Mouse (Mus musculus) urinary bladder, postnatal 14 days (tissue): Measurements from ENCODE around the gene Ece1.

Experiments used
- DNase-seq: peaks from one replicate; pipeline ENCODE4 v3.0.0; 2021; ENCODE audit warnings: low spot score

Gene Ece1

GRCm38 (mm10) chr4:137882663-137883062 is 20.6 kb downstream of the Ece1 start:
- no peak for DNase-seq

GRCm38 (mm10) chr4:137883513-137884150 is 21.6 kb downstream of the Ece1 start:
- no peak for DNase-seq

GRCm38 (mm10) chr4:137887337-137887992 is 25.4 kb downstream of the Ece1 start:
- no peak for DNase-seq

GRCm38 (mm10) chr4:137887993-137888388 is 26.0 kb downstream of the Ece1 start:
- no peak for DNase-seq

GRCm38 (mm10) chr4:137890596-137890995 is 28.6 kb downstream of the Ece1 start:
- DNase-seq = peak; percentile 69

GRCm38 (mm10) chr4:137891553-137892145 is 29.6 kb downstream of the Ece1 start:
- no peak for DNase-seq

- no peak for DNase-seq
These were observed 30.7 kb downstream of the Ece1 start for GRCm38 (mm10) chr4:137892713-137893242.

- no peak for DNase-seq
These were observed 34.7 kb downstream of the Ece1 start for GRCm38 (mm10) chr4:137896612-137897297.

- peak; percentile 73 for DNase-seq
These were observed 35.2 kb downstream of the Ece1 start for GRCm38 (mm10) chr4:137897298-137897612.

- DNase-seq = no peak
These were observed 36.5 kb downstream of the Ece1 start for GRCm38 (mm10) chr4:137898490-137898889.

GRCm38 (mm10) chr4:137902268-137902667 is 40.2 kb downstream of the Ece1 start:
- DNase-seq = no peak

- peak; percentile 44 for DNase-seq
These were observed 40.8 kb downstream of the Ece1 start for GRCm38 (mm10) chr4:137902873-137903272.

GRCm38 (mm10) chr4:137904956-137905551 is 43.0 kb downstream of the Ece1 start:
- no peak for DNase-seq

- peak; percentile 65 for DNase-seq
These were observed 45.9 kb downstream of the Ece1 start for GRCm38 (mm10) chr4:137907979-137908378.

- DNase-seq = no peak
These were observed 46.5 kb downstream of the Ece1 start for GRCm38 (mm10) chr4:137908489-137908888.

GRCm38 (mm10) chr4:137908915-137909314 is 46.9 kb downstream of the Ece1 start:
- no peak for DNase-seq

- no peak for DNase-seq
These were observed 47.4 kb downstream of the Ece1 start for GRCm38 (mm10) chr4:137909471-137909870.

GRCm38 (mm10) chr4:137910382-137911009 is 48.5 kb downstream of the Ece1 start:
- no peak for DNase-seq

- no peak for DNase-seq
These were observed 49.6 kb downstream of the Ece1 start for GRCm38 (mm10) chr4:137911657-137912056.

GRCm38 (mm10) chr4:137912768-137913305 is 50.8 kb downstream of the Ece1 start:
- no peak for DNase-seq

GRCm38 (mm10) chr4:137913321-137914057 is 51.5 kb downstream of the Ece1 start:
- peak; percentile 89 for DNase-seq
